Mouse (Mus musculus) heart, embryonic 12.5 days (tissue): ENCODE results near the gene Gm10719. TPM values are rescaled to one million over a fixed set of nuclear protein-coding genes. Genes with fewer than 3 reads are reported as not detected.
"Not testable (repeated sequence)": the region's sequence is repeated elsewhere in the genome, so short reads cannot be mapped to it uniquely, and the experiment has no call there.

ENCODE experiments used
- ATAC-seq: fragments of 200-750 bp; cut with Nextera tagmentation; 2 replicates; pipeline ENCODE4 v1.8.0; 2017; ENCODE audit warnings: moderate TSS enrichment, moderate library complexity; ENCODE audit not compliant: insufficient number of reproducible peaks, low FRiP score
- H3K27ac ChIP-seq: fragments of 300-500 bp; sonication (generic); 2 replicates; pipeline ENCODE4 v1.5.1; 2016; ENCODE audit warnings: mild to moderate bottlenecking, moderate library complexity; ENCODE audit not compliant: poor library complexity, severe bottlenecking
- H3K27me3 ChIP-seq: fragments of 300-500 bp; sonication (generic); replicated peaks from 2 replicates; pipeline ENCODE4 v1.6.1; 2016; ENCODE audit warnings: mild to moderate bottlenecking, moderate library complexity
- H3K36me3 ChIP-seq: fragments of 300-500 bp; sonication (generic); 2 replicates; pipeline ENCODE4 v1.6.1; 2016; ENCODE audit warnings: mild to moderate bottlenecking, moderate library complexity
- H3K4me1 ChIP-seq: fragments of 300-500 bp; sonication (generic); replicated peaks from 2 replicates; pipeline ENCODE4 v1.6.1; 2016; ENCODE audit warnings: mild to moderate bottlenecking
- H3K4me2 ChIP-seq: fragments of 300-500 bp; sonication (generic); 2 replicates; pipeline ENCODE4 v1.6.1; 2016; ENCODE audit warnings: mild to moderate bottlenecking, moderate library complexity
- H3K4me3 ChIP-seq: fragments of 300-500 bp; sonication (generic); 2 replicates; pipeline ENCODE4 v1.5.1; 2016; ENCODE audit warnings: mild to moderate bottlenecking
- H3K9ac ChIP-seq: fragments of 300-500 bp; sonication (generic); 2 replicates; pipeline ENCODE4 v1.6.1; 2016; ENCODE audit warnings: mild to moderate bottlenecking, moderate library complexity
- H3K9me3 ChIP-seq: fragments of 300-500 bp; sonication (generic); replicated peaks from 2 replicates; pipeline ENCODE4 v1.6.1; 2016; ENCODE audit warnings: mild to moderate bottlenecking, moderate library complexity
- WGBS: fragments of 180-500 bp; shearing (Covaris S2); methylation state at CpG from one replicate; pipeline ENCODE4 v1.1.7; 2016; 5-methylcytosine and 5-hydroxymethylcytosine counted together
- polyA plus RNA-seq: library from polyadenylated mRNA; unstranded; fragments of >200 nt; fragmentation: Nextera tagmentation; extraction: Ambion mirVana; gene quantifications from 2 replicates; pipeline ENCODE4 v1.2.1, GENCODE M21; 2016

The Gm10719 gene
- polyA plus RNA-seq, 1 experiment from 2014 or later = 0.47 TPM

- H3K4me3 ChIP-seq, H3K9ac ChIP-seq, H3K4me2 ChIP-seq, H3K4me1 ChIP-seq, H3K27me3 ChIP-seq, H3K36me3 ChIP-seq, H3K27ac ChIP-seq, ATAC-seq, H3K9me3 ChIP-seq: not testable (repeated sequence)
- WGBS = 64% methylated on average over 5 of the region's 9 CpGs
These were observed 1.9 kb upstream of the Gm10719 start, which contains the start of gene Gm10720 for GRCm38 (mm10) chr9:3015354-3015753. TSS of gene Gm10720 (plus strand) at chr9:3015654.

- H3K4me3 ChIP-seq, H3K4me1 ChIP-seq, H3K36me3 ChIP-seq, H3K27me3 ChIP-seq, ATAC-seq, H3K27ac ChIP-seq, H3K9ac ChIP-seq, H3K4me2 ChIP-seq, H3K9me3 ChIP-seq: not testable (repeated sequence)
- WGBS = 69% methylated on average over 6 of the region's 6 CpGs
These were observed 1.3 kb upstream of the Gm10719 start for GRCm38 (mm10) chr9:3015896-3016295.

GRCm38 (mm10) chr9:3018944-3019343 lies 1.7 kb downstream of the Gm10719 start:
- not testable (repeated sequence) for H3K9me3 ChIP-seq, H3K4me1 ChIP-seq, H3K36me3 ChIP-seq, H3K4me3 ChIP-seq, H3K4me2 ChIP-seq, ATAC-seq, H3K27ac ChIP-seq, H3K27me3 ChIP-seq, H3K9ac ChIP-seq
- WGBS = 58% methylated on average over 9 of the region's 9 CpGs

- peak; percentile 72 for ATAC-seq
- H3K4me2 ChIP-seq, H3K4me1 ChIP-seq, H3K27ac ChIP-seq, H3K36me3 ChIP-seq, H3K9ac ChIP-seq, H3K27me3 ChIP-seq, H3K9me3 ChIP-seq, H3K4me3 ChIP-seq: not testable (repeated sequence)
- 74% methylated on average over 17 of the region's 19 CpGs for WGBS
These were observed 2.9 kb downstream of the Gm10719 start for GRCm38 (mm10) chr9:3019835-3020727.

- H3K4me1 ChIP-seq, H3K9me3 ChIP-seq, ATAC-seq, H3K27ac ChIP-seq, H3K4me3 ChIP-seq, H3K9ac ChIP-seq, H3K36me3 ChIP-seq, H3K27me3 ChIP-seq, H3K4me2 ChIP-seq: not testable (repeated sequence)
- WGBS = 66% methylated on average over 11 of the region's 13 CpGs
These were observed 5.3 kb downstream of the Gm10719 start for GRCm38 (mm10) chr9:3022316-3023008.

- H3K9me3 ChIP-seq, H3K36me3 ChIP-seq, H3K4me3 ChIP-seq, H3K9ac ChIP-seq, H3K27me3 ChIP-seq, H3K27ac ChIP-seq, ATAC-seq, H3K4me2 ChIP-seq, H3K4me1 ChIP-seq: not testable (repeated sequence)
- 69% methylated on average over 12 of the region's 13 CpGs for WGBS
These were observed 6.2 kb downstream of the Gm10719 start, which contains the start of gene Gm10718 for GRCm38 (mm10) chr9:3023312-3023984. TSS of gene Gm10718 (plus strand) at chr9:3023547.

GRCm38 (mm10) chr9:3023985-3024648 lies 6.9 kb downstream of the Gm10719 start:
- H3K4me3 ChIP-seq, ATAC-seq, H3K9me3 ChIP-seq, H3K36me3 ChIP-seq, H3K9ac ChIP-seq, H3K4me2 ChIP-seq, H3K27me3 ChIP-seq, H3K4me1 ChIP-seq, H3K27ac ChIP-seq: not testable (repeated sequence)
- 67% methylated on average over 16 of the region's 16 CpGs for WGBS

GRCm38 (mm10) chr9:3024912-3025467 lies 7.8 kb downstream of the Gm10719 start, which contains the start of gene Gm10717:
TSS of gene Gm10717 (plus strand) at chr9:3025417.
- not testable (repeated sequence) for H3K27ac ChIP-seq, ATAC-seq, H3K27me3 ChIP-seq, H3K36me3 ChIP-seq, H3K4me1 ChIP-seq, H3K4me2 ChIP-seq, H3K4me3 ChIP-seq, H3K9ac ChIP-seq, H3K9me3 ChIP-seq
- 67% methylated on average over 12 of the region's 12 CpGs for WGBS

- not testable (repeated sequence) for ATAC-seq, H3K36me3 ChIP-seq, H3K4me3 ChIP-seq, H3K4me1 ChIP-seq, H3K9me3 ChIP-seq, H3K9ac ChIP-seq, H3K27me3 ChIP-seq, H3K27ac ChIP-seq, H3K4me2 ChIP-seq
- 66% methylated on average over 5 of the region's 6 CpGs for WGBS
These were observed 8.4 kb downstream of the Gm10719 start for GRCm38 (mm10) chr9:3025653-3026052.

GRCm38 (mm10) chr9:3026136-3026535 lies 8.9 kb downstream of the Gm10719 start:
- 70% methylated on average over 5 of the region's 5 CpGs for WGBS
- H3K27me3 ChIP-seq, H3K36me3 ChIP-seq, H3K9ac ChIP-seq, ATAC-seq, H3K4me2 ChIP-seq, H3K4me1 ChIP-seq, H3K27ac ChIP-seq, H3K4me3 ChIP-seq, H3K9me3 ChIP-seq: not testable (repeated sequence)
